ENCODE assay signal across 10 mouse cellular contexts in genomic region chr16:18518091-18518490, GRCm38 (mm10). TPM values are rescaled to one million over a fixed set of nuclear protein-coding genes. Genes with fewer than 3 reads are reported as not detected.
DNase-seq lines count a peak whose midpoint lies in the region; ATAC-seq and TF ChIP-seq lines count a peak whose summit lies in the region.
"Had no signal": no experiment of that assay in that cellular context is flagged by ENCODE, and none has a peak within 500 bp of the region (broad histone marks: within the 10 kb centered on the region; RNA-seq: fewer than 3 reads in every experiment).

No protein-coding gene starts in this region.

- no peaks in the 10 kb centered on the region for H3K4me1 ChIP-seq in forebrain, postnatal 0 days (ENCODE audit: insufficient read depth)
- H3K4me1 ChIP-seq in forebrain, embryonic 14.5 days (ENCODE audit: control insufficient read depth, insufficient read depth, low read length): no peaks in the 10 kb centered on the region
- no peaks in the 10 kb centered on the region for H3K4me1 ChIP-seq in forebrain, embryonic 13.5 days
- no peaks in the 10 kb centered on the region for H3K4me1 ChIP-seq in forebrain, embryonic 12.5 days
- H3K4me1 ChIP-seq: limb, embryonic 12.5 days had no signal

- H3K4me3 ChIP-seq in forebrain, postnatal 0 days (ENCODE audit: low read depth, low read length): no peak overlapping the region
- H3K4me3 ChIP-seq in forebrain, embryonic 14.5 days (ENCODE audit: low read depth, low read length): no peak overlapping the region
- H3K4me3 ChIP-seq in forebrain, embryonic 13.5 days: no peak overlapping the region
- H3K4me3 ChIP-seq in forebrain, embryonic 12.5 days (replicated peaks): no peak overlapping the region
- H3K4me3 ChIP-seq: embryonic facial prominence, embryonic 15.5 days; limb, embryonic 12.5 days had no signal

- H3K27ac ChIP-seq in forebrain, postnatal 0 days (ENCODE audit: low read depth, low read length): no peak overlapping the region
- H3K27ac ChIP-seq in forebrain, embryonic 14.5 days (ENCODE audit: low read depth, low read length): no peak overlapping the region
- H3K27ac ChIP-seq in forebrain, embryonic 13.5 days: no peak overlapping the region
- no peak overlapping the region for H3K27ac ChIP-seq in forebrain, embryonic 12.5 days
- H3K27ac ChIP-seq: embryonic facial prominence, embryonic 15.5 days; limb, embryonic 12.5 days had no signal

- ATAC-seq in forebrain, postnatal 0 days: peak; percentile 66
- no peak for ATAC-seq in forebrain, embryonic 14.5 days
- ATAC-seq in megakaryocyte progenitor cell, adult 5-6 weeks (replicated peaks; ENCODE audit: poor library complexity): peak; percentile 86
- ATAC-seq in forebrain, embryonic 13.5 days: no peak
- ATAC-seq in forebrain, embryonic 12.5 days (ENCODE audit: low FRiP score): no peak

- no peaks in the 10 kb centered on the region for H3K27me3 ChIP-seq in forebrain, postnatal 0 days (ENCODE audit: insufficient read depth, low read length)
- no peaks in the 10 kb centered on the region for H3K27me3 ChIP-seq in forebrain, embryonic 14.5 days (replicated peaks; ENCODE audit: control insufficient read depth, insufficient read depth, low read length)
- H3K27me3 ChIP-seq in forebrain, embryonic 13.5 days: no peaks in the 10 kb centered on the region
- no peaks in the 10 kb centered on the region for H3K27me3 ChIP-seq in forebrain, embryonic 12.5 days
- H3K27me3 ChIP-seq: embryonic facial prominence, embryonic 15.5 days; limb, embryonic 12.5 days had no signal

- no peak overlapping the region for H3K9ac ChIP-seq in forebrain, postnatal 0 days
- H3K9ac ChIP-seq in forebrain, embryonic 14.5 days (ENCODE audit: low read length): no peak overlapping the region
- no peak overlapping the region for H3K9ac ChIP-seq in forebrain, embryonic 13.5 days
- no peak overlapping the region for H3K9ac ChIP-seq in forebrain, embryonic 12.5 days
- H3K9ac ChIP-seq: embryonic facial prominence, embryonic 15.5 days; limb, embryonic 12.5 days had no signal

- DNase-seq in forebrain, postnatal 0 days: peak; percentile 18
- no peak for DNase-seq in forebrain, embryonic 14.5 days (ENCODE audit: low spot score)
- DNase-seq in 416B (ENCODE audit: low read depth): peak; percentile 55
- peak; percentile 15 for DNase-seq in induced T-regulatory cell, adult 2 months (ENCODE audit: low read depth)
- no peak for DNase-seq in urinary bladder, adult 2 months (ENCODE audit: low spot score)

- no peaks in the 10 kb centered on the region for H3K9me3 ChIP-seq in forebrain, postnatal 0 days (ENCODE audit: low read length)
- no peaks in the 10 kb centered on the region for H3K9me3 ChIP-seq in forebrain, embryonic 14.5 days (replicated peaks; ENCODE audit: control insufficient read depth, low read length)
- no peaks in the 10 kb centered on the region for H3K9me3 ChIP-seq in forebrain, embryonic 13.5 days (replicated peaks)
- H3K9me3 ChIP-seq in forebrain, embryonic 12.5 days: no peaks in the 10 kb centered on the region
- H3K9me3 ChIP-seq: embryonic facial prominence, embryonic 15.5 days; limb, embryonic 12.5 days had no signal

- H3K36me3 ChIP-seq in forebrain, postnatal 0 days (ENCODE audit: insufficient read depth): no peaks in the 10 kb centered on the region
- no peaks in the 10 kb centered on the region for H3K36me3 ChIP-seq in forebrain, embryonic 14.5 days (ENCODE audit: control insufficient read depth, insufficient read depth, low read length)
- no peaks in the 10 kb centered on the region for H3K36me3 ChIP-seq in forebrain, embryonic 13.5 days (ENCODE audit: poor library complexity, severe bottlenecking)
- no peaks in the 10 kb centered on the region for H3K36me3 ChIP-seq in forebrain, embryonic 12.5 days (replicated peaks)
- H3K36me3 ChIP-seq: embryonic facial prominence, embryonic 15.5 days; limb, embryonic 12.5 days had no signal

- no peak overlapping the region for H3K4me2 ChIP-seq in forebrain, postnatal 0 days (ENCODE audit: low read depth)
- H3K4me2 ChIP-seq in forebrain, embryonic 14.5 days (ENCODE audit: low read length): no peak overlapping the region
- H3K4me2 ChIP-seq in forebrain, embryonic 13.5 days: no peak overlapping the region
- H3K4me2 ChIP-seq in forebrain, embryonic 12.5 days: no peak overlapping the region
- H3K4me2 ChIP-seq: embryonic facial prominence, embryonic 15.5 days; limb, embryonic 12.5 days had no signal

- peak; percentile 54 for TF ChIP-seq CTCF in forebrain, postnatal 0 days (IDR thresholded peaks at IDR 0.05; ENCODE audit: low read depth)

RNA-seq across cellular contexts. Expression of gene Rtl10, which starts 19.4 kb away (rescaled TPM):
- 3.8 and 7.7 TPM in 2 replicates for total RNA-seq in forebrain, postnatal 0 days (2014; rRNA removed)
- 2.5 and 2.9 TPM in 2 replicates for polyA plus RNA-seq in forebrain, postnatal 0 days (2015; fragmentation: Nextera tagmentation; extraction: Ambion mirVana)
- 2.8 and 3.0 TPM in 2 replicates for polyA plus RNA-seq in forebrain, embryonic 14.5 days (2014; fragmentation: Nextera tagmentation; extraction: Ambion mirVana)
- total RNA-seq in megakaryocyte progenitor cell, adult 5-6 weeks (2015): 5.8 and 8.1 TPM in 2 replicates
- 2.6 and 4.1 TPM in 2 replicates for total RNA-seq in megakaryocyte progenitor cell, adult 5-6 weeks (2017)
- 4.4 and 5.6 TPM in 2 replicates for polyA plus RNA-seq in urinary bladder, adult 2 months (2012; rRNA removed)
- 3.6 TPM in 2 replicates for polyA plus RNA-seq in forebrain, embryonic 13.5 days (2015; fragmentation: Nextera tagmentation; extraction: Ambion mirVana)
- polyA plus RNA-seq in forebrain, embryonic 12.5 days (2016; fragmentation: Nextera tagmentation; extraction: Ambion mirVana): 1.9 and 3.3 TPM in 2 replicates

RNA-seq across cellular contexts. Expression of gene Gnb1l, which starts 19.6 kb away (rescaled TPM):
- 12.3 and 13.0 TPM in 2 replicates for total RNA-seq in forebrain, postnatal 0 days (2014; rRNA removed)
- 16.9 and 20.7 TPM in 2 replicates for polyA plus RNA-seq in forebrain, postnatal 0 days (2015; fragmentation: Nextera tagmentation; extraction: Ambion mirVana)
- 16.2 and 19.1 TPM in 2 replicates for polyA plus RNA-seq in forebrain, embryonic 14.5 days (2014; fragmentation: Nextera tagmentation; extraction: Ambion mirVana)
- total RNA-seq in megakaryocyte progenitor cell, adult 5-6 weeks (2015): 6.4 and 7.3 TPM in 2 replicates
- total RNA-seq in megakaryocyte progenitor cell, adult 5-6 weeks (2017): 2.4 and 8.8 TPM in 2 replicates
- 7.9 and 8.4 TPM in 2 replicates for polyA plus RNA-seq in urinary bladder, adult 2 months (2012; rRNA removed)
- polyA plus RNA-seq in forebrain, embryonic 13.5 days (2015; fragmentation: Nextera tagmentation; extraction: Ambion mirVana): 14.5 and 14.8 TPM in 2 replicates
- polyA plus RNA-seq in forebrain, embryonic 12.5 days (2016; fragmentation: Nextera tagmentation; extraction: Ambion mirVana): 11.9 and 14.7 TPM in 2 replicates

Comparison
In these comparisons a context has a peak if more than half of its experiments do, and no peak if none do; other contexts are left out.
1. ATAC-seq: peak in forebrain, postnatal 0 days (single experiment) and megakaryocyte progenitor cell, adult 5-6 weeks (single experiment); none in forebrain, embryonic 14.5 days (single experiment), forebrain, embryonic 13.5 days (single experiment) and forebrain, embryonic 12.5 days (single experiment).
2. DNase-seq: peak in forebrain, postnatal 0 days (single experiment), 416B (single experiment) and induced T-regulatory cell, adult 2 months (single experiment); none in forebrain, embryonic 14.5 days (single experiment) and urinary bladder, adult 2 months (single experiment).